Mouse (Mus musculus) cerebral cortex, adult 2 months (tissue): ENCODE data around the gene Gm17535.

Experiments
- WGBS: fragments of 180-500 bp; shearing (Covaris S2); methylation state at CpG from one replicate; pipeline ENCODE4 v1.1.7; 2018; 5-methylcytosine and 5-hydroxymethylcytosine counted together

The Gm17535 gene

GRCm38 (mm10) chr9:3024912-3025467 is 9.4 kb upstream of the Gm17535 start, which contains the start of gene Gm10717:
TSS of gene Gm10717 (plus strand) at chr9:3025417.
- WGBS = 75% methylated on average over 12 of the region's 12 CpGs

GRCm38 (mm10) chr9:3025653-3026052 is 8.7 kb upstream of the Gm17535 start:
- 75% methylated on average over 5 of the region's 6 CpGs for WGBS

GRCm38 (mm10) chr9:3026136-3026535 is 8.3 kb upstream of the Gm17535 start:
- 75% methylated on average over 5 of the region's 5 CpGs for WGBS

GRCm38 (mm10) chr9:3026741-3027140 is 7.7 kb upstream of the Gm17535 start:
- WGBS = 69% methylated on average over 9 of the region's 9 CpGs

- WGBS = 74% methylated on average over 9 of the region's 9 CpGs
Observed at GRCm38 (mm10) chr9:3027200-3027599, 7.2 kb upstream of the Gm17535 start.

GRCm38 (mm10) chr9:3029276-3030000 is 5.0 kb upstream of the Gm17535 start:
- 62% methylated on average over 13 of the region's 16 CpGs for WGBS

- 67% methylated on average over 2 of the region's 10 CpGs for WGBS
Observed at GRCm38 (mm10) chr9:3030677-3031318, 3.6 kb upstream of the Gm17535 start.

- 81% methylated on average over 8 of the region's 8 CpGs for WGBS
Observed at GRCm38 (mm10) chr9:3036577-3036976, 2.2 kb downstream of the Gm17535 start, which contains the start of gene Gm10715. TSS of gene Gm10715 (plus strand) at chr9:3036877.

- WGBS = 66% methylated on average over 4 of the region's 4 CpGs
Observed at GRCm38 (mm10) chr9:3038161-3038560, 3.8 kb downstream of the Gm17535 start.
